Mouse (Mus musculus) lung, embryonic 14.5 days (tissue): ENCODE results near the gene Tmem141. TPM values are rescaled to one million over a fixed set of nuclear protein-coding genes. Genes with fewer than 3 reads are reported as not detected.

Source experiments
- ATAC-seq: fragments of 200-750 bp; cut with Nextera tagmentation; 2 replicates; pipeline ENCODE4 v1.8.0; 2017; ENCODE audit warnings: mild to moderate bottlenecking, moderate TSS enrichment, moderate library complexity; ENCODE audit not compliant: insufficient read depth
- DNase-seq: peaks from one replicate; pipeline ENCODE4 v3.0.0-alpha.2; 2015
- H3K27ac ChIP-seq: fragments of 300-500 bp; sonication (generic); 2 replicates; pipeline ENCODE4 v1.5.1; 2014; ENCODE audit warnings: low read depth, mild to moderate bottlenecking, moderate library complexity
- H3K27me3 ChIP-seq: fragments of 300-500 bp; sonication (generic); 2 replicates; pipeline ENCODE4 v1.6.1; 2014; ENCODE audit warnings: low read length, control low read depth; ENCODE audit not compliant: insufficient read depth
- H3K36me3 ChIP-seq: fragments of 300-500 bp; sonication (generic); 2 replicates; pipeline ENCODE4 v1.6.1; 2014; ENCODE audit warnings: control low read depth; ENCODE audit not compliant: insufficient read depth
- H3K4me1 ChIP-seq: fragments of 300-500 bp; sonication (generic); 2 replicates; pipeline ENCODE4 v1.6.1; 2014; ENCODE audit warnings: antibody characterized with exemption, control low read depth; ENCODE audit not compliant: insufficient read depth
- H3K4me2 ChIP-seq: fragments of 300-500 bp; sonication (generic); 2 replicates; pipeline ENCODE4 v1.6.1; 2014; ENCODE audit warnings: mild to moderate bottlenecking
- H3K4me3 ChIP-seq: fragments of 300-500 bp; sonication (generic); 2 replicates; pipeline ENCODE4 v1.5.1; 2014; ENCODE audit warnings: low read depth, low read length
- H3K9ac ChIP-seq: fragments of 300-500 bp; sonication (generic); 2 replicates; pipeline ENCODE4 v1.6.1; 2014
- H3K9me3 ChIP-seq: fragments of 300-500 bp; sonication (generic); 2 replicates; pipeline ENCODE4 v1.6.1; 2016; ENCODE audit warnings: low read depth, low read length, control low read depth
- CTCF ChIP-seq: IDR thresholded peaks from 2 replicates; pipeline ENCODE4 v1.5.1; 2016; ENCODE audit warnings: antibody characterized with exemption, low read depth
- WGBS: fragments of 180-500 bp; shearing (Covaris S2); extraction: QIAGEN DNeasy Blood & Tissue Kit; methylation state at CpG from one replicate; pipeline ENCODE4 v1.1.7; 2014; 5-methylcytosine and 5-hydroxymethylcytosine counted together
- polyA plus RNA-seq: library from polyadenylated mRNA; unstranded; fragments of >200 nt; fragmentation: Nextera tagmentation; extraction: Ambion mirVana; gene quantifications from 2 replicates; pipeline ENCODE4 v1.2.1, GENCODE M21; 2014

Tmem141 gene
- polyA plus RNA-seq, 1 experiment from 2014 or later: 26.0 TPM

GRCm38 (mm10) chr2:25582466-25583119, 39.2 kb downstream of the Tmem141 start:
- WGBS: 44% methylated on average over 12 of the region's 12 CpGs
- Histone ChIP-seq H3K4me1 (peaks cover 3% of the 10 kb centered on the region; the same call in 1 of the 2 replicates), H3K27ac (no peak overlapping the region), H3K4me2 (no peak overlapping the region), H3K9me3 (no peaks in the 10 kb centered on the region), H3K36me3 (peaks cover 46% of the 10 kb centered on the region), H3K27me3 (peaks cover 38% of the 10 kb centered on the region), H3K9ac (no peak overlapping the region), H3K4me3 (no peak overlapping the region)
- ATAC-seq (no peak), DNase-seq (peak; percentile 62)
- TF ChIP-seq CTCF: no peak

- H3K4me1 ChIP-seq: peaks cover 3% of the 10 kb centered on the region; the same call in 1 of the 2 replicates
- ATAC-seq: peak; percentile 14; the same call in 1 of the 2 replicates
- no peak overlapping the region for H3K9ac ChIP-seq
- H3K9me3 ChIP-seq: no peaks in the 10 kb centered on the region
- peak overlapping the region; percentile 29; the same call in 1 of the 2 replicates for H3K4me3 ChIP-seq
- H3K36me3 ChIP-seq: peaks cover 39% of the 10 kb centered on the region
- H3K27ac ChIP-seq: no peak overlapping the region
- H3K27me3 ChIP-seq: peaks cover 45% of the 10 kb centered on the region
- no peak for DNase-seq
- H3K4me2 ChIP-seq: peak overlapping the region; percentile 68; the same call in 1 of the 2 replicates
- TF ChIP-seq CTCF: no peak
- WGBS: 29% methylated on average over 6 of the region's 6 CpGs
Measured at GRCm38 (mm10) chr2:25581901-25582301, 39.9 kb downstream of the Tmem141 start.

GRCm38 (mm10) chr2:25581294-25581864, 40.4 kb downstream of the Tmem141 start, which contains the start of gene Ajm1:
Ajm1 (minus strand) TSS chr2:25581757.
- Histone ChIP-seq H3K4me3 (peak within 1 kb of the TSS; percentile 29), H3K27me3 (peaks cover 51% of the 10 kb centered on the region), H3K9me3 (no peaks in the 10 kb centered on the region), H3K4me2 (peak within 1 kb of the TSS; percentile 68), H3K27ac (no peak within 1 kb of the TSS), H3K36me3 (peaks cover 34% of the 10 kb centered on the region), H3K9ac (peak within 1 kb of the TSS; percentile 26; the same call in 1 of the 2 replicates), H3K4me1 (peaks cover 3% of the 10 kb centered on the region; the same call in 1 of the 2 replicates)
- ATAC-seq (peak; percentile 70), DNase-seq (peak; percentile 85)
- WGBS: 5% methylated on average over 19 of the region's 19 CpGs
- TF ChIP-seq CTCF: peak; percentile 93

- WGBS: 37% methylated on average over 6 of the region's 6 CpGs
- Histone ChIP-seq H3K4me2 (no peak overlapping the region), H3K9ac (no peak overlapping the region), H3K27ac (no peak overlapping the region), H3K36me3 (peaks cover 29% of the 10 kb centered on the region), H3K4me1 (peaks cover 7% of the 10 kb centered on the region), H3K27me3 (peaks cover 58% of the 10 kb centered on the region), H3K9me3 (no peaks in the 10 kb centered on the region), H3K4me3 (no peak overlapping the region)
- ATAC-seq: no peak
- no peak for DNase-seq
- no peak for TF ChIP-seq CTCF
Measured at GRCm38 (mm10) chr2:25580621-25581101, 41.1 kb downstream of the Tmem141 start.

DNA sequence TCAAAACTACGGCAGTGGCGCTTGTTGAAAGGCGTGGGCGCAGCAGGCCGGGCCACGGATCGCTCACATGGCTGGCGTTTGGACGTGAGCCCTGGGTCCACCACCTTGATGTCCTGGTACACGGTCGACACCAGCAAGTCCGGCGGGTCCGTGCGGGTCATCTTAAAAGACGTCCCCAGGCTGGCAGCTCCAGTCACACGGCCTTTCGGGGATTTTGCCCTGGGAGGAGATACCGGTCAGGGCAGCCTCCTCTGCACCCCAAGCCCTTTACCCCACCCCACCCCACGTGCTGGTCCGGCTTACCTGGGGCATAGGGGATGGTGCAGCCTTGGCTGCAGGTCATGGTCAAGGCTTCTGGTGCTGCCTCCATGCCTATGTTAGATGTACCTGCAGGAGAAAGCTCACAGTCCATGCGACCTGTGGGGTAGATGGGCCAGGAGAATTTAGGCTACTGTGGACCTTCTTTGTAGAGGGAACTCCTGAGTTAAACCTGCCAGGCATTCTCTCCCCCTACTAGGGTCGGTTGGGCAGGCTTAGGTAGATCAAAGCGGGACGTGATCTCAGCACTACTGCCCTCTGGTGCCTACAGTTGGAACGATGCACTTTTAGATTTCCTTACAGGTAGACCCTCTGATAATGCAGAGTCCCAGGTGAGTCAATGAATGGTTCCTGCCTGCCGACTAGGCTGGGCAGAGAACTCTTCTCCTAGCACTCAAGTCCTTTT, 41.9 kb downstream of the Tmem141 start:
- peak; percentile 65 for TF ChIP-seq CTCF
- Histone ChIP-seq H3K27me3 (peaks cover 58% of the 10 kb centered on the region), H3K4me3 (peak overlapping the region; percentile 28)

DNA sequence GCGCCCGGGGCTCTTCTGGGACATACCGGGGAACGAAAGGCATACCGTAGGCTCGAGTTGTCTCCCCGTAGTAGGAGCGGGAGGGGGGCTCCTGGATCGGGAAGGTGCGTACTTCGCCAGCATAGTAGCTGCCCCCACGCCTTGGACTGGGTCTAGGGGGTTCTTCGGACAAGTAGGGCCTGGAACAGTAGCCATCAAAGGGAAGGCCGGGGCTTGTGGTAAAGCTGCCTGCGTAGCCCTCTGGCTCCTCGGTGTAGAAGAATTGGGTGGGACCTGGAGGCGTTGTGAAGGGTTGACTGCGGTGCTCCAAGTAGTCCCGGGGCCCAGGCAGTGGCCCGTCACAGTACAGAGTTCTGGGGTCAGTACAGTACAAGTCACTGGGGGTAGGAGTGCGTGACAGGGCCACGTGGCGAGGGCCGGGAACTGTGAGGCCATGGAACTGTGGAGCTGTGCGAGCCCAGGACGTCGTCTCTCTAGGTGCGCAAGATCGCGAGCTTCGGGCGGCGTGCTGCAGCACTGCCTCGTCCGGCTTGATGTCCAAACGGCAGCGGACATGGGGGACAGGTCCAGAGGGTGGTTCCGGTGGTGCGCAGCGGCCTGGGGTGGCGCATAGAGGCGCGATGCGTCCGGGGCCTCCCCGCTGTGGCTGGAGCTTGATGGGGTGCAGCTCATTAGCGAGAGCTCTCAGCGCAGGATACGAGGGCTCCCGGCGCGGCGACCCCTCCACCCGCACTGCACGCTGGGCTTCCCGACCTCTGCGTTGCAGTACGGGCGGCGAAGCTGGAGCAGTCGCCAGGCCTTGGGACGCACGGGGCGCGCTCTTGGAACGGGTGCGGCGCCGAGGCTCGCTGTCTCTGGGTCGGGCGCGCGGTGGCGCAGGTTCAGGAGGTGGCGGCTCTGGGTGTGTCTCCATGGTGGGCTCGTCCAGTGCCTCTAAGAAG, 42.7 kb downstream of the Tmem141 start:
- WGBS: 5% methylated on average over 75 of the region's 77 CpGs
- H3K36me3 ChIP-seq: peaks cover 14% of the 10 kb centered on the region
- H3K4me1 ChIP-seq: peaks cover 12% of the 10 kb centered on the region

More for the DNA sequence above, 41.9 kb downstream of the Tmem141 start:
- Histone ChIP-seq H3K4me1 (peaks cover 10% of the 10 kb centered on the region), H3K27ac (no peak overlapping the region), H3K4me2 (peak overlapping the region; percentile 45), H3K9ac (no peak overlapping the region), H3K36me3 (peaks cover 21% of the 10 kb centered on the region), H3K9me3 (no peaks in the 10 kb centered on the region)
- WGBS: 7% methylated on average over 27 of the region's 27 CpGs
- peak; percentile 73 for DNase-seq
- ATAC-seq: no peak

More for the DNA sequence above, 42.7 kb downstream of the Tmem141 start:
- H3K4me3 ChIP-seq: peak overlapping the region; percentile 28
- DNase-seq: no peak
- no peak for ATAC-seq
- no peak overlapping the region for H3K27ac ChIP-seq
- TF ChIP-seq CTCF: no peak
- peaks cover 58% of the 10 kb centered on the region for H3K27me3 ChIP-seq
- no peak overlapping the region; the same call in 1 of the 2 replicates for H3K9ac ChIP-seq
- H3K9me3 ChIP-seq: no peaks in the 10 kb centered on the region
- H3K4me2 ChIP-seq: peak overlapping the region; percentile 51
